Mouse (Mus musculus) hindbrain, postnatal 0 days (tissue): ENCODE measurements around the gene Rasal2. TPM values are rescaled to one million over a fixed set of nuclear protein-coding genes. Genes with fewer than 3 reads are reported as not detected.
"Not testable (repeated sequence)": the region's sequence is repeated elsewhere in the genome, so short reads cannot be mapped to it uniquely, and the experiment has no call there.

Source experiments
- ATAC-seq: fragments of 200-750 bp; cut with Nextera tagmentation; 2 replicates; pipeline ENCODE4 v1.8.0; 2017; ENCODE audit warnings: mild to moderate bottlenecking, moderate TSS enrichment, moderate library complexity
- DNase-seq: peaks from one replicate; pipeline ENCODE4 v3.0.0-alpha.2; 2015; ENCODE audit warnings: low spot score
- H3K27ac ChIP-seq: fragments of 300-500 bp; sonication (generic); 2 replicates; pipeline ENCODE4 v1.5.1; 2014; ENCODE audit warnings: mild to moderate bottlenecking
- H3K27me3 ChIP-seq: fragments of 300-500 bp; sonication (generic); 2 replicates; pipeline ENCODE4 v1.6.1; 2014; ENCODE audit warnings: low read length, mixed read lengths; ENCODE audit not compliant: insufficient read depth
- H3K36me3 ChIP-seq: fragments of 300-500 bp; sonication (generic); 2 replicates; pipeline ENCODE4 v1.6.1; 2014; ENCODE audit warnings: low read length, mixed read lengths; ENCODE audit not compliant: insufficient read depth
- H3K4me1 ChIP-seq: fragments of 300-500 bp; sonication (generic); 2 replicates; pipeline ENCODE4 v1.6.1; 2014; ENCODE audit warnings: antibody characterized with exemption, low read length, mixed read lengths; ENCODE audit not compliant: insufficient read depth
- H3K4me2 ChIP-seq: fragments of 300-500 bp; sonication (generic); 2 replicates; pipeline ENCODE4 v1.6.1; 2014; ENCODE audit warnings: low read depth, mild to moderate bottlenecking, low read length, moderate library complexity, mixed read lengths
- H3K4me3 ChIP-seq: fragments of 300-500 bp; sonication (generic); 2 replicates; pipeline ENCODE4 v1.5.1; 2014; ENCODE audit warnings: low read length
- H3K9ac ChIP-seq: fragments of 300-500 bp; sonication (generic); replicated peaks from 2 replicates; pipeline ENCODE4 v1.6.1; 2014; ENCODE audit warnings: mild to moderate bottlenecking, low read length, moderate library complexity, mixed read lengths
- H3K9me3 ChIP-seq: fragments of 300-500 bp; sonication (generic); 2 replicates; pipeline ENCODE4 v1.6.1; 2016; ENCODE audit warnings: low read length, mixed read lengths
- CTCF ChIP-seq: IDR thresholded peaks from 2 replicates; pipeline ENCODE4 v1.5.1; 2016; ENCODE audit warnings: antibody characterized with exemption, control low read depth, low read depth
- whole genome bisulfite sequencing: fragments of 180-500 bp; shearing (Covaris S2); extraction: QIAGEN DNeasy Blood & Tissue Kit; methylation state at CpG from one replicate; pipeline ENCODE4 v1.1.7; 2014; 5-methylcytosine and 5-hydroxymethylcytosine counted together
- polyA plus RNA-seq: library from polyadenylated mRNA; unstranded; fragments of >200 nt; fragmentation: Nextera tagmentation; extraction: Ambion mirVana; gene quantifications from 2 replicates; pipeline ENCODE4 v1.2.1, GENCODE M21; 2015
- total RNA-seq: library from RNA; depleted of rRNA; stranded (reverse); fragments of >200 nt; gene quantifications from 2 replicates; pipeline ENCODE4 v1.2.3, GENCODE M21; 2014

The Rasal2 gene
- total and polyA plus RNA-seq, 2 experiments from 2014 or later = 31.3 to 37.0 TPM

DNA sequence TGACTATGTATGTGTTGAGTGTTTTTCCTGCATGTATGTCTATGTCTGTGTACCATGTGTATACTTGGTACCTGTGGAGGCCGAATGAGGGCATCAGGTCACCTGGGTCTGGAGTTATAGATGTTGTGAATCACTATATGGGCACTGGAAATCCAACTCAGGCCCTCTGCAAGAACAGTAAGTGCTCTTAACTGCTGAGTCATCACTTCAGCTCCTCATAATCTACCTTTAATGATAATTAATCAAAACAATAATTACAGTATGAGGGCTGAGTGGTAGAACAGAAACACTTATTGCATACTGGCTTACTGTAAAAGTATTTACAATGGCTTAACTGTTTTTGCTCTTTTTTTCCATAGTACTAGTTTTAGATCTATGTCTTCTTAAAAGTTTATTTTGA lies 172.7 kb downstream of the Rasal2 start:
- no peak for DNase-seq
- no peaks in the 10 kb centered on the region for H3K4me1 ChIP-seq
- no peak overlapping the region for H3K27ac ChIP-seq
- no peaks in the 10 kb centered on the region for H3K27me3 ChIP-seq
- H3K4me3 ChIP-seq = no peak overlapping the region
- WGBS = 100% methylated on average over 1 of the region's 1 CpGs
- H3K36me3 ChIP-seq = no peaks in the 10 kb centered on the region
- H3K9ac ChIP-seq = no peak overlapping the region
- no peak for ATAC-seq
- H3K9me3 ChIP-seq = no peaks in the 10 kb centered on the region
- no peak overlapping the region for H3K4me2 ChIP-seq
- TF ChIP-seq CTCF = no peak

GRCm38 (mm10) chr1:157236650-157237344 lies 175.6 kb downstream of the Rasal2 start:
- not testable (repeated sequence) for DNase-seq, H3K4me1 ChIP-seq, ATAC-seq, H3K4me2 ChIP-seq, H3K36me3 ChIP-seq, H3K27me3 ChIP-seq, H3K9me3 ChIP-seq, H3K4me3 ChIP-seq, H3K9ac ChIP-seq, H3K27ac ChIP-seq
- WGBS = 98% methylated on average over 4 of the region's 4 CpGs

DNA sequence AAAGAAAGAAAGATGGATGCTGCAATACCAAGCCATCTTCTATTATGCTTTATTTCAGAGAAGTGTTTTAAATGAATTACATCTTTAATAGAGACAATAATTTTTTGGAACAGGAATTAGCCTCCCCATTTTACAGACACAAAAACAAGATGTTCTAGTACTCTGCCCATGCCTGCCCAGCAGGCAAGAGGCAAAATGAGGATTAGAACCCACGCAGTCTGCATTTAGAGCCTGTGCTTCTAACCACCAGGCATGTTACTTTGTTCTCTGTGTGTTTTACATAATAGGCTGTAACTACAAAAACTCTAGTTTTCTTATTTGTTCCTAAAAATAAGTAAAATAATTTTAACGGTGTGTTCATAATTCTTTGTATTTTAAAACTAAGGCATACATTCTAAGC lies 178.9 kb downstream of the Rasal2 start:
- DNase-seq = no peak
- Histone ChIP-seq H3K4me2 (no peak overlapping the region), H3K36me3 (no peaks in the 10 kb centered on the region), H3K4me1 (no peaks in the 10 kb centered on the region), H3K9ac (no peak overlapping the region), H3K27ac (no peak overlapping the region), H3K4me3 (no peak overlapping the region), H3K27me3 (no peaks in the 10 kb centered on the region), H3K9me3 (no peaks in the 10 kb centered on the region)
- TF ChIP-seq CTCF = no peak
- 85% methylated on average over 2 of the region's 2 CpGs for WGBS
- no peak for ATAC-seq

DNA sequence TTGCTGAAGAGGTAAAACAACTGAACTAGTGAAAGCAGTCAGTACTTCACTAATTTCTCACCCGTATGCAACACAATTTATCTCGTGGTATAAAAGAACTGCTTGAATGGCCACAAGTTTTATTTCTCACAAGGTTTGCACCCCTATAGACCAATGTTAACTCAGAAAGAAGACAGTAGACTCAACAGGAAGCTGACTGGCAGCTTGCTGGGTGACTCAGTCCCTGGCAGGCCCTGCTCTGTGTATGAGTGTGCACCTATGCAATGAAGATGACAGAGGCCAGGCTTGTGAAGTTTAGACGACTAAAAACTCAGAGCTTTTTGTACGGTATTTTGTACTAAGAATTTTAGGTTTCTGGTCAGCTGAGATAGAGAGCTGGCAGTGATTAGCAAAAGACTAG lies 180.0 kb downstream of the Rasal2 start:
- Histone ChIP-seq H3K9ac (no peak overlapping the region), H3K4me2 (no peak overlapping the region), H3K9me3 (no peaks in the 10 kb centered on the region), H3K4me1 (no peaks in the 10 kb centered on the region), H3K4me3 (no peak overlapping the region), H3K27ac (no peak overlapping the region), H3K36me3 (no peaks in the 10 kb centered on the region), H3K27me3 (no peaks in the 10 kb centered on the region)
- no peak for ATAC-seq
- no peak for DNase-seq
- TF ChIP-seq CTCF = no peak
- WGBS = 62% methylated on average over 4 of the region's 4 CpGs

- H3K27ac ChIP-seq = peak overlapping the region; percentile 22
- H3K4me3 ChIP-seq = peak overlapping the region; percentile 7
- peak overlapping the region; percentile 9; the same call in 1 of the 2 replicates for H3K9ac ChIP-seq
- no peak for TF ChIP-seq CTCF
- no peaks in the 10 kb centered on the region for H3K4me1 ChIP-seq
- 11% methylated on average over 8 of the region's 8 CpGs for WGBS
- H3K9me3 ChIP-seq = no peaks in the 10 kb centered on the region
- H3K4me2 ChIP-seq = peak overlapping the region; percentile 46
- ATAC-seq (no peak), DNase-seq (peak; percentile 65)
- H3K36me3 ChIP-seq = no peaks in the 10 kb centered on the region
- H3K27me3 ChIP-seq = no peaks in the 10 kb centered on the region
These were observed 181.4 kb downstream of the Rasal2 start for GRCm38 (mm10) chr1:157231016-157231415.

DNA sequence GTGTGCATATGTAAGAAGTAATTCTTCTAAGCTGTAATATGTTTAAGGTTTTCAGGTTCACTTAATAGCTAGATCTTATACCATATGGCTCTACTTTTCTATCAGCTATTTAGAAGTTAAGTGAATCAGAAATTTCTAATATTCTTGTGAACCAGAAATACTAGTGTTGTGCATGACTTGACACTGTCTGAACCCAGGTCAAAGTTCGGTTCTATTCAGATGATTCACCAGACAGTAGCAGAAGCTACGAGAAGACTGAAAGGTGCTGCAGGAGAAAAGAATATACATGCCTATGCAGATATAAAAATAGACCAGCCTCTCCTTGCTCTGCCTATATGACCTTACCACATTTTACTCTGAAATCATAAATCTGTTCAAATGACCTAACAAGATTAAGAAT lies 182.0 kb downstream of the Rasal2 start:
- WGBS = 55% methylated on average over 2 of the region's 2 CpGs
- Histone ChIP-seq H3K9me3 (no peaks in the 10 kb centered on the region), H3K4me3 (no peak overlapping the region), H3K36me3 (no peaks in the 10 kb centered on the region), H3K4me2 (peak overlapping the region; percentile 46; the same call in 1 of the 2 replicates), H3K27me3 (no peaks in the 10 kb centered on the region), H3K4me1 (no peaks in the 10 kb centered on the region), H3K9ac (no peak overlapping the region), H3K27ac (no peak overlapping the region)
- no peak for TF ChIP-seq CTCF
- DNase-seq = no peak
- no peak for ATAC-seq

DNA sequence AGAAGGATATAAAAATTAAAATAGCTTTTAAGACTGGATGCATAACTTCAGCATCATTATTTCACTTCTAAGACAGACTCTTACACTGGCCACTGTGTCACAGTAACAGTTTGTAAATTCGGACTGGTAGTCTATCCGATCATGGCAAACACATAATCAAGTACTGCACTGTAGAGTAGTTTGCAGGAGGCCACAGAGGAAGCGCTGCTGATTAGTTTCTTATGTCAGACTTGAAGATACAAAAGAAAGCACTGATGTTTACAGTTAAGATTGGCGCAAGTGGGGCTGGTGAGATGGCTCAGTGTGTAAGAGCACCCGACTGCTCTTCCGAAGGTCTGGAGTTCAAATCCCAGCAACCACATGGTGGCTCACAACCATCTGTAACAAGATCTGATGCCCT lies 187.4 kb downstream of the Rasal2 start:
- DNase-seq = no peak
- Histone ChIP-seq H3K27me3 (no peaks in the 10 kb centered on the region), H3K9me3 (no peaks in the 10 kb centered on the region), H3K9ac (no peak overlapping the region), H3K27ac (no peak overlapping the region), H3K36me3 (no peaks in the 10 kb centered on the region), H3K4me3 (no peak overlapping the region), H3K4me2 (no peak overlapping the region), H3K4me1 (no peaks in the 10 kb centered on the region)
- no peak for TF ChIP-seq CTCF
- no peak for ATAC-seq
- 96% methylated on average over 6 of the region's 6 CpGs for WGBS
